Mouse (Mus musculus): ENCODE data around the gene Adam12.

DNA sequence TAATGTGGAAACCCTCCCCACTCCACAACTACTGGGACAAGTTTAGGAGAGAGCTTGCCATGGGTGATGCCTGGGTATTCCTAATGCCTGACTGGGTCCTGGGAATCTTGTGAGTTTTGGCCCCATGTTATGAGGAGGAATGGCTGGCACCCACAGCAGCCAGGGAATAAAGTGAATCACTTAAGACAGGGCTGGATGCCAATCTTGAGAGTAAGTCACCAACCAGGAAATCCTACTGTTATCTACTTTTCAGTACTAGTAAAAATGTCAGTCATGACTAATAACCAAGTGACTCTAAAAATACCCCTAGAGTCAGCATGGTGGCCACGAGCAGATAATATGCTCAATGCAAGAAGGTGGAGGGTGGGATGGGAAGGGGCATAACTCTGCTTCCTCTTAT, 121.8 kb downstream of the Adam12 start:
- TF ChIP-seq CTCF (IDR thresholded peaks at IDR 0.05; ENCODE audit: low read depth), result no peak
- no peak for TF ChIP-seq EP300 (IDR thresholded peaks at IDR 0.05; ENCODE audit: low read depth)
